Mouse (Mus musculus) urinary bladder, postnatal 14 days (tissue): ENCODE data around the gene Padi1.

ENCODE experiments used
- DNase-seq: peaks from one replicate; pipeline ENCODE4 v3.0.0; 2021; ENCODE audit warnings: low spot score

The Padi1 gene

GRCm38 (mm10) chr4:140784292-140784945 lies 61.2 kb downstream of the Padi1 start:
- no peak for DNase-seq

DNA sequence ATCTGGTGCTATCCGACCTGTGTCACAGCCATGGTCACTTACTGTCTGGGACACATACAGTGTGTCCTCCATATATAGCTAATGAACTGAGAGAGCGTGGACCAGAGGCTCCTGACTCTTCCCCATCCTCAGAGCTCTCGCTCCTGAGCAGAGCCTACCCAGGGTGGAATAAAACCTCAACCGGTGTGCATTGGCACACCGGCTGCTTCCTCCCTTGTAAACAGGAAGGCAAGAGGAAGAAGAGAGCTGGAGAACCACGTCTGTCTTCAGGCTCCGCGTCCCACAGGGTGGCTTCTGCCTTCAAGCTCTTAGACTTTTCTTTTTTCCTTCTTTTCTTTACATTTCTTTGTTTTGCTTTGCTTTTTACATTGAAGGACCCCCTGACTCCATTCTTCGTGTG lies 62.8 kb downstream of the Padi1 start:
- DNase-seq, result no peak

- no peak for DNase-seq
Measured at GRCm38 (mm10) chr4:140780507-140780906, 65.1 kb downstream of the Padi1 start.

DNA sequence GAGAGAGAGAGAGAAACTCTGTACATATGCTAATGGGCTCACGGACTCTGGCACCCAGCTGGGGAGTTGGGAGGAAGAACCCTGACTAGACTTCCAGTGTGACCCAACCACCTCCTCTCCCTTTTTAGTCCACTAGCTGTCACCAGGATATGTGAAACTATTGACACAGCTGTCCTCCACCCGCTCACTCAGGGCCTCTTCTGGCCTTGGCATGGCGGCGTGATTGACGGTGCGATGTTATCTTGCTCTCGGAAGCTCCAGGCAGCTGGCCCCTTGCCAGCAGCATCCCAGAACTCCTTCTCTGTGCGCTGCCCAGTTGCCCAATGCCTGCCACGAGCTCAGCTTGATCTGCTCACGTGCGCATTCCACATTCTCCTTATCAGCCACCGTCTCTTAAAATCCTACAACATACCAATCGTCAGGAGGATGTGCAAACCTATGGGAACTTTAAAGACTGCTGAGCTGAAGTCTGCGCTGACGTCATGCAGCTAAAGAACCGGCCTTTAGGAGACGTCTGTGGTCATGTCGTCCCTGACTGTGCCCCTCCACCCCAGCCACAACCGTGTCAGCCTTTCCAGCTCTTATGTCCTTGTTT lies 65.7 kb downstream of the Padi1 start:
- DNase-seq, result peak; percentile 56

DNA sequence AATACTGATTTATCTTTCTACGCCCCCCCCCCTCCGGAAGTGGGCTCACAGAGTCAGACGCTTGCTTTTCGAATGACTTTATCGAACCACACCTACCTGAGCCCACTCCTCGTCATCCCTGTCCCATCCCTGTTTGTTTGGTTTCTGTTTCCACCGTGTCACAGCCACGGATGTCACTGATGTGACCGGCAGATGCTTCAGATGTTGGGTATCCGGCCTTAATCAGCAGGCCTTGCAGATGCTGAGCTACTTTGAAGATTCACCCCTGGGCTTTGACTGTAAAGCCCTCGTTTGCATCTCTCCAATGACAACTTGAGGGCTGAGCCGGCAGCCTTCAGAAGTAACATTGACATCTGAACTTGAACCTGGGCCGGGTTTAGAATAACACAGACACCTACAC lies 69.0 kb downstream of the Padi1 start:
- no peak for DNase-seq

- DNase-seq, result no peak
Measured at GRCm38 (mm10) chr4:140775876-140776275, 69.7 kb downstream of the Padi1 start.

- no peak for DNase-seq
Measured at GRCm38 (mm10) chr4:140774893-140775292, 70.7 kb downstream of the Padi1 start.

DNA sequence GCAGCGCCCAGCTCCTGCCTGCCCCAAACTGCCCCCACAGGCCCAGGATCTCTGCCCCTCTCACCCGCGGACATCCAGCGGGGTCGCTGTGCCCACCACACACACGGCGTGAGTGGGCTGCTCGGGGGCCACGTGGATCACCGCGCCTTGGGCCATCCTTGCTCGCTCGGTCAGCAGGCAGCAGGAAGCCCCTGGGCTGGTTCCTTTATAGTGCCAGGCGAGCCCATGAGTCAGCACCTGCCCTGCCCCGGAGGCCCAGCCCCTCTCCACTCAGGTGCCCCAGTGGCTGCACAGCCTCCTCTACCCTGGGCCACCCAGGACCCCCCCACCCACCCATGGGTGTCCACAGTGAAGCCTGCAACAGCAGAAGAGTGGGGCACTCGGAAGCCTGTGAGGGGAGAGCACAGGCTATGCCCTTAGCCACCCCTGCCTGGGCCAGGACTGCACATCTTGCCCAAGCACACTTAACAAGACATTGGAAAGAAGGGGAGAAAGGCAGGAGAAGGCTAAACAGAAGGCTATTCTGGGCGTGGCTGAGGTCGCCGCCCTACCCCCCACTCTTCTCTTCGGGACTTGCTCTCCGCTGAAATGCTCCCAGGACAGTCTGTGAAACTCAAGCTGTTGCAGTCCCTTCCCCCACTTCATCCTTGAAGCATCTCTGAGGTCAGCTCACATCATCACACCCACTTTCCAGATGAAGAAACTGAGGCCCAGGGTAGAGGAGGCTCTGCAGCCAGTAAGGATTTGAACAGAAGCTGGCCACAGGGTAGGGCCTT lies 71.4 kb downstream of the Padi1 start, which contains the start of gene Padi4:
Padi4 (minus strand) TSS at position 212 of the 776 bp plus-strand sequence.
- no peak for DNase-seq

GRCm38 (mm10) chr4:140771091-140771490 lies 74.5 kb downstream of the Padi1 start:
- peak; percentile 59 for DNase-seq

DNA sequence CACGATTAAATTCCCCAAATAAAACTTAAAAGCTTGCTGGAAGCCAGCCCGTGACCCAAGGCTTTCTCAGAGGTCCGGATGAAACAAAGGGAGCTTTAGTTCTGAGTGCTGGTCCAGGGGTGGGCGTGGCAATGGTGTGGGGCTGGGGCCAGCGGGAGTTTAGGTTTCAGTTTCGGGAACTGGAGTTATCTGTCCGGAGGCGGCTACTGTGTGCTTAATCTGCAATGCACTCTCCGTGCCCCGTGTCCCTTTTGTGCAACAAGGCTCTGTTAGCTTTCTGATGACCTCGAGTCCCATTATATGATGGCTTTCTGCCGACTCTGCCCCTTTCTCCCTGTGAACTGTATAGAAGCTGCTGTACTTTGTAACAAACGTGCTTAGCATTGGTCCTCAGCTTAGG lies 75.1 kb downstream of the Padi1 start:
- DNase-seq, result peak; percentile 63

GRCm38 (mm10) chr4:140768973-140769372 lies 76.6 kb downstream of the Padi1 start:
- no peak for DNase-seq

GRCm38 (mm10) chr4:140765936-140766335 lies 79.6 kb downstream of the Padi1 start:
- no peak for DNase-seq

GRCm38 (mm10) chr4:140763158-140763557 lies 82.4 kb downstream of the Padi1 start:
- peak; percentile 63 for DNase-seq
